15 mouse cellular contexts compared by ENCODE assay signal in genomic region chr9:7221460-7221859, GRCm38 (mm10). TPM values are rescaled to one million over a fixed set of nuclear protein-coding genes. Genes with fewer than 3 reads are reported as not detected.
DNase-seq lines count a peak whose midpoint lies in the region; ATAC-seq and TF ChIP-seq lines count a peak whose summit lies in the region.
"Had no signal": no experiment of that assay in that cellular context is flagged by ENCODE, and none has a peak within 500 bp of the region (broad histone marks: within the 10 kb centered on the region; RNA-seq: fewer than 3 reads in every experiment).

No protein-coding gene starts in this region.

- ATAC-seq in liver, embryonic 11.5 days (replicated peaks; ENCODE audit: low FRiP score), result no peak
- peak; percentile 92 for ATAC-seq in CD4-positive, CD25-positive, alpha-beta regulatory T cell, adult 4 months
- ATAC-seq: forebrain, embryonic 16.5 days; midbrain, embryonic 13.5 days had no signal

- no peak overlapping the region for H3K9ac ChIP-seq in liver, adult 2 months (ENCODE audit: low read depth, low read length)
- H3K9ac ChIP-seq in liver, embryonic 11.5 days (ENCODE audit: low read depth, low read length), result no peak overlapping the region
- H3K9ac ChIP-seq: embryonic facial prominence, embryonic 13.5 days; heart, embryonic 12.5 days; limb, embryonic 13.5 days; midbrain, embryonic 13.5 days had no signal

- no peaks in the 10 kb centered on the region for H3K4me1 ChIP-seq in liver, adult 2 months (ENCODE audit: control insufficient read depth, insufficient read depth, low read length)
- no peaks in the 10 kb centered on the region for H3K4me1 ChIP-seq in liver, embryonic 11.5 days (replicated peaks; ENCODE audit: control insufficient read depth, insufficient read depth, low read length)
- H3K4me1 ChIP-seq in bone marrow macrophage, adult 2 months (ENCODE audit: control insufficient read depth, insufficient read depth, low read length), result peaks cover 25% of the 10 kb centered on the region
- H3K4me1 ChIP-seq: embryonic facial prominence, embryonic 13.5 days; heart, embryonic 12.5 days; limb, embryonic 13.5 days; midbrain, embryonic 13.5 days had no signal

- TF ChIP-seq CTCF in liver, adult 2 months (IDR thresholded peaks at IDR 0.05; ENCODE audit: low read depth, low read length), result no peak
- no peak for TF ChIP-seq CTCF in bone marrow macrophage, adult 2 months (IDR thresholded peaks at IDR 0.05; ENCODE audit: low read depth, low read length)

- TF ChIP-seq POLR2A in liver, adult 2 months (IDR thresholded peaks at IDR 0.05; ENCODE audit: extremely low read depth, insufficient read depth, low read length), result no peak
- TF ChIP-seq POLR2A in bone marrow macrophage, adult 2 months (IDR thresholded peaks at IDR 0.05; ENCODE audit: borderline replicate concordance, low read depth, low read length), result no peak

- no peak overlapping the region for H3K4me2 ChIP-seq in liver, embryonic 11.5 days
- H3K4me2 ChIP-seq: embryonic facial prominence, embryonic 13.5 days; heart, embryonic 12.5 days; limb, embryonic 13.5 days; midbrain, embryonic 13.5 days had no signal

- 75% methylated on average over 7 of the region's 7 CpGs for WGBS in liver, adult 2 months
- WGBS in liver, embryonic 11.5 days, result 84% methylated on average over 7 of the region's 7 CpGs

- H3K9me3 ChIP-seq in liver, embryonic 11.5 days (ENCODE audit: control insufficient read depth, low read length), result no peaks in the 10 kb centered on the region
- H3K9me3 ChIP-seq: embryonic facial prominence, embryonic 13.5 days; G1E; heart, embryonic 12.5 days; limb, embryonic 13.5 days; midbrain, embryonic 13.5 days had no signal

- peak; percentile 48 for DNase-seq in liver, adult 2 months (ENCODE audit: extremely low read depth, low read depth, low spot score)
- no peak for DNase-seq in liver, embryonic 11.5 days (ENCODE audit: low spot score)
- DNase-seq in monocyte, adult 2 months (ENCODE audit: low read depth in 1 of 2, low spot score in 2 of 2), result peak; percentile 15 to 17
- no peak for DNase-seq in gastrocnemius, postnatal 10 days
- no peak for DNase-seq in adrenal gland, postnatal 4 days (ENCODE audit: low spot score in 2 of 2)
- DNase-seq: cerebellum, adult 11-12 months had no signal

- H3K79me2 ChIP-seq in liver, adult 2 months (ENCODE audit: control insufficient read depth, insufficient read depth, low read length), result no peaks in the 10 kb centered on the region

- no peak overlapping the region for H3K4me3 ChIP-seq in liver, adult 2 months (ENCODE audit: insufficient read depth, low read depth, low read length)
- no peak overlapping the region for H3K4me3 ChIP-seq in liver, embryonic 11.5 days (ENCODE audit: low read depth, low read length)
- no peak overlapping the region for H3K4me3 ChIP-seq in bone marrow macrophage, adult 2 months (ENCODE audit: insufficient read depth, low read length)
- H3K4me3 ChIP-seq: embryonic facial prominence, embryonic 13.5 days; heart, embryonic 12.5 days; limb, embryonic 13.5 days; midbrain, embryonic 13.5 days had no signal

- H3K27me3 ChIP-seq in liver, adult 2 months (ENCODE audit: control insufficient read depth, insufficient read depth, low read length), result no peaks in the 10 kb centered on the region
- H3K27me3 ChIP-seq in liver, embryonic 11.5 days (replicated peaks; ENCODE audit: control insufficient read depth, insufficient read depth, low read length), result no peaks in the 10 kb centered on the region
- H3K27me3 ChIP-seq: embryonic facial prominence, embryonic 13.5 days; heart, embryonic 12.5 days; limb, embryonic 13.5 days; midbrain, embryonic 13.5 days had no signal

- no peak overlapping the region for H3K27ac ChIP-seq in liver, adult 2 months (replicated peaks; ENCODE audit: insufficient read depth, low read depth, low read length)
- no peak overlapping the region for H3K27ac ChIP-seq in liver, embryonic 11.5 days (ENCODE audit: low read depth, low read length)
- peak overlapping the region; percentile 32 for H3K27ac ChIP-seq in bone marrow macrophage, adult 2 months (ENCODE audit: insufficient read depth, low read depth, low read length)
- H3K27ac ChIP-seq: embryonic facial prominence, embryonic 13.5 days; limb, embryonic 13.5 days; midbrain, embryonic 13.5 days had no signal

- H3K36me3 ChIP-seq in liver, adult 2 months (ENCODE audit: control insufficient read depth, insufficient read depth, low read length), result peaks cover 13% of the 10 kb centered on the region
- H3K36me3 ChIP-seq in liver, embryonic 11.5 days (ENCODE audit: control insufficient read depth, insufficient read depth, low read length), result no peaks in the 10 kb centered on the region

RNA-seq across cellular contexts. Expression of gene Dcun1d5, which starts 37.1 kb away (rescaled TPM):
- total RNA-seq in liver, adult 2 months (2014; rRNA removed), result 27.0 and 33.5 TPM in 2 replicates
- 8.8 and 11.5 TPM in 2 replicates for polyA plus RNA-seq in liver, adult 2 months (2012; rRNA removed)
- 128 and 131 TPM in 2 replicates for polyA plus RNA-seq in liver, embryonic 11.5 days (2014; fragmentation: Nextera tagmentation; extraction: Ambion mirVana)
- 10 to 100 TPM in 1 of 2 experiments, 1 to 10 TPM in 1; 8.4 to 43.2 TPM for polyA plus RNA-seq in CD4-positive, CD25-positive, alpha-beta regulatory T cell, adult 4 months (2017; shearing (Covaris generic))
- 73.3 and 95.8 TPM in 2 replicates for polyA plus RNA-seq in bone marrow macrophage, adult 2 months (2012; ENCODE audit: insufficient read depth, insufficient read length, missing spikeins)
- 10 to 100 TPM; 65.4 to 69.4 TPM for total RNA-seq in gastrocnemius, postnatal 10 days (2021)
- total RNA-seq in adrenal gland, postnatal 4 days (2021), result 10 to 100 TPM; 87.6 to 96.6 TPM

RNA-seq across cellular contexts. Expression of gene Dync2h1, which starts 37.2 kb away (rescaled TPM):
- total RNA-seq in liver, adult 2 months (2014; rRNA removed), result 3.6 and 4.2 TPM in 2 replicates
- 0.14 and 0.18 TPM in 2 replicates for polyA plus RNA-seq in liver, adult 2 months (2012; rRNA removed)
- 8.0 and 8.1 TPM in 2 replicates for polyA plus RNA-seq in liver, embryonic 11.5 days (2014; fragmentation: Nextera tagmentation; extraction: Ambion mirVana)
- polyA plus RNA-seq in CD4-positive, CD25-positive, alpha-beta regulatory T cell, adult 4 months (2017; shearing (Covaris generic)), result 1 to 10 TPM; 7.1 to 8.7 TPM
- polyA plus RNA-seq in bone marrow macrophage, adult 2 months (2012; ENCODE audit: insufficient read depth, insufficient read length, missing spikeins), result 1.0 and 1.7 TPM in 2 replicates
- 1 to 10 TPM; 3.8 to 4.3 TPM for total RNA-seq in gastrocnemius, postnatal 10 days (2021)
- 10 to 100 TPM; 16.2 to 19.2 TPM for total RNA-seq in adrenal gland, postnatal 4 days (2021)

RNA-seq across cellular contexts. Expression of gene Mmp13, which starts 50.9 kb away (rescaled TPM):
- total RNA-seq in liver, adult 2 months (2014; rRNA removed), result 0.27 and 0.28 TPM in 2 replicates
- polyA plus RNA-seq in liver, adult 2 months (2012; rRNA removed), result 0.02 and 0.06 TPM in 2 replicates
- polyA plus RNA-seq in liver, embryonic 11.5 days (2014; fragmentation: Nextera tagmentation; extraction: Ambion mirVana), result not detected in 2 replicates
- not detected for polyA plus RNA-seq in CD4-positive, CD25-positive, alpha-beta regulatory T cell, adult 4 months (2017; shearing (Covaris generic))
- polyA plus RNA-seq in bone marrow macrophage, adult 2 months (2012; ENCODE audit: insufficient read depth, insufficient read length, missing spikeins), result 8.3 and 8.6 TPM in 2 replicates
- 10 to 100 TPM in 1 of 2 experiments, not detected in 1; 47.5 TPM for total RNA-seq in gastrocnemius, postnatal 10 days (2021)
- total RNA-seq in adrenal gland, postnatal 4 days (2021), result under 1 TPM; 0.11 to 0.37 TPM
- total RNA-seq: layer of hippocampus, postnatal 10 days had no signal
- polyA plus RNA-seq: forebrain, embryonic 16.5 days; G1E; limb, embryonic 13.5 days; midbrain, embryonic 13.5 days had no signal

Comparison
In these comparisons a context has a peak if more than half of its experiments do, and no peak if none do; other contexts are left out.
1. DNase-seq: peak in liver, adult 2 months (single experiment) and monocyte, adult 2 months (2 of 2); none in liver, embryonic 11.5 days (single experiment), gastrocnemius, postnatal 10 days (single experiment) and adrenal gland, postnatal 4 days (0 of 2).